Mouse (Mus musculus) myocyte (in vitro differentiated cells): ENCODE data around the gene Ndrg2.

Source experiments
- CEBPB ChIP-seq: IDR thresholded peaks from 2 replicates; pipeline ENCODE4 v1.6.1; 2011; ENCODE audit warnings: mild to moderate bottlenecking, moderate library complexity; ENCODE audit not compliant: poor library complexity, insufficient read depth, severe bottlenecking
- POLR2A ChIP-seq: IDR thresholded peaks from one replicate; pipeline ENCODE4 v1.6.1; 2011; ENCODE audit warnings: low read depth, mild to moderate bottlenecking, control low read depth, moderate library complexity; ENCODE audit not compliant: insufficient read length
- REST ChIP-seq: IDR thresholded peaks from one replicate; pipeline ENCODE4 v1.6.1; 2011; ENCODE audit warnings: mild to moderate bottlenecking, control low read depth, moderate library complexity; ENCODE audit not compliant: insufficient read depth, insufficient read length
- SRF ChIP-seq: IDR thresholded peaks from one replicate; pipeline ENCODE4 v1.6.1; 2011; ENCODE audit warnings: low read depth; ENCODE audit not compliant: control insufficient read depth, insufficient read length

DNA sequence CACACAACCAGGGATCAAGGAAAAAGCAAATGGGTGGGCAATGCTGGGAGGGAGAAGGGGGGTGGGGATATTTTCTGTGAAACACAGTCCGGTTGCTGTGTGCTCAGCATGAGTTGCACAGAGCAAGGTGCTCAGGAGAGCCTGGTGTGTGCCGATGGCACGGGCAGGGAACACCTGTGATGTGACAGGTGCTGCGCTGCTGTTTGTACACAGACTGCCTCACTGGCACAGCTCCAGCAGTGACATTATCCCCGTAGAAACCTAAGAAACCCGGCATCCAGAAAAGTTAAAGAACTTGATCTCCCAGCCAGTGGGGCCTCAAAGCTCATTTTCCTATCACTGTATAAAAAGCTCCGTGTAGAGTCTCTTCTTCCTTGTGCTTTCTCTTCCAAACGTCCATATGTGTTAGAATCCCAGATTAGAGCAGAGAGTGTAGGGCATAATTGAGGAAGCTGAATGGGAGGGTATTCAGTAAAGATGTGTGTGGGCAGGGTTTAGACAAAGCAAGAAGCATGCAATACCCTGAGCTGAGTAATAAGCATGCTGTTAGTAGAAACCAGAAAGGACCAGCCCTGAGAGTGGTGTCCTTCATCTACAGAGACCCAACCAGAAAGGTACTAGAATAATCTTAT is 17.3 kb downstream of the Ndrg2 start:
- TF ChIP-seq POLR2A (no peak), SRF (no peak), CEBPB (no peak), REST (no peak)
